Mouse (Mus musculus): ENCODE measurements at regions not wholly inside any gene's neighbourhood (a gene's known extent, or its start where the extent isn't known, plus 50 kb on each side); places are given as distances from the start of the nearest gene placed in this dataset.

DNA sequence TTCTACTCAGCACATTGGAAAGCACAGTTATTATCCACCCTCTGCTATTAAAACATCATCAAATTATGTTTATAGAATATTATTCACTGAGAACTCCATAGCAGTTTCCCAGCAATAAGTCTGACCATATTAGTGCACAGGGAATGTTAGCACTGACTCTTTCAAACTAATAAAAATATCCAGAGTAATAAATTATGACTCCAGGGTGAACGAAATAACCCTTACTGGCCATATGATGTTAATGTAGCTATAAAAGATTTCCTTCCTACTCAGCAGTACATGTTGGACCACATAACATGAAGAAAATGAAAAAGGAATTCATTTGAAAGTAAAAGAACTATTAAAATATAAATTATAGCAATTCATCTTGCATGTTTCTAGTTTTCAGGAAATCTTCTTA lies 693.0 kb upstream of the Adgrl3 start:
- Histone ChIP-seq H3K27me3 (replicated peaks) (no peaks in the 10 kb centered on the region), H3K27ac (replicated peaks) (no peak overlapping the region), H3K9ac (replicated peaks) (no peak overlapping the region), H3K4me3 (replicated peaks) (no peak overlapping the region), H3K4me2 (no peak overlapping the region), H3K9me3 (replicated peaks) (no peaks in the 10 kb centered on the region), H3K36me3 (no peaks in the 10 kb centered on the region), H3K4me1 (no peaks in the 10 kb centered on the region)
- 49% methylated on average over 1 of the region's 1 CpGs for WGBS
- ATAC-seq (ENCODE audit: low FRiP score): 0 out of 2 replicates have a peak, but pooled peaks have one; percentile 35

DNA sequence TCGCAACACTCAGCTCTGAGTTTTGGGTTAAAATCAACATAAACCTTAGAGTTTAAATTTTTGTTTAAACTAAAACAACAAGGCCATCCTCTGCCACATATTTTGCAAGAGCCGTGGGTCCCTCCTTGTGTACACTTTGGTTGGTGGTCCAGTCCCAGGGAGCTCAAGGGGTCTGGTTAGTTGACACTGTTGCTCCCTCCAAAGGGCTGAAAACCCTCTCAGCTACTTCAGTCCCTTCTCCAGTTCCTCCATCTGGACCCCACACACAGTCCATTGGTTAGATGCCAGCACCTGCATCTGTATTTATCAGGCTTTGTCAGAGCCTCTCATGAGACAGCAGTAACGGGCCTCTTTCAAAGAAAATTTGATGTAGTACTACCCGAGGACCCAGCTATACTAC lies 674.8 kb upstream of the Adgrl3 start:
- Histone ChIP-seq H3K9ac (replicated peaks) (no peak overlapping the region), H3K4me1 (no peaks in the 10 kb centered on the region), H3K9me3 (replicated peaks) (no peaks in the 10 kb centered on the region), H3K27me3 (replicated peaks) (no peaks in the 10 kb centered on the region), H3K4me2 (no peak overlapping the region), H3K27ac (replicated peaks) (no peak overlapping the region), H3K36me3 (no peaks in the 10 kb centered on the region), H3K4me3 (replicated peaks) (no peak overlapping the region)
- WGBS: 83% methylated on average over 4 of the region's 4 CpGs
- ATAC-seq (ENCODE audit: low FRiP score): no peak

DNA sequence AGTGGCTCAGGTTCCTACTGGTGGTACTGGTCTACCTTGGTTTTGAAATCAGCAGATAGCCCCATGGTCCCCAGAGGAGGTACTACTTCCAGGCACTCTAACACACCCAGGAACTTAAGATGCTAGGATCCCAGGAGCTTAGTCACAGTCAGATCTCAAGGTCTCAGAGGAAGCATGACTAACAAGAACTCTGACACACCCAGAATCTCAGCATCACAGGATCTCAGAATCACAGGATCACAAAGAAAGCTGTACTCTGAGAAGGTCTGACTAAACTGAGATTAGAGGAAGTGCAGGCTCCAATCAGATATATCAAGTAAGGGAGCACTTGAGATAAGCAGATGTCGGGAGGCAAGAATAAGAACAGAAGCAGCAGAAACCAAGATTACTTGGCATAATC lies 661.7 kb upstream of the Adgrl3 start:
- no peaks in the 10 kb centered on the region for H3K4me1 ChIP-seq
- ATAC-seq (ENCODE audit: low FRiP score): no peak
- no peak overlapping the region for H3K9ac ChIP-seq (replicated peaks)
- H3K4me2 ChIP-seq: no peak overlapping the region
- no peaks in the 10 kb centered on the region for H3K36me3 ChIP-seq
- 94% methylated on average over 1 of the region's 1 CpGs for WGBS
- no peaks in the 10 kb centered on the region for H3K9me3 ChIP-seq (replicated peaks)
- no peaks in the 10 kb centered on the region for H3K27me3 ChIP-seq (replicated peaks)
- H3K4me3 ChIP-seq (replicated peaks): no peak overlapping the region
- H3K27ac ChIP-seq (replicated peaks): no peak overlapping the region

- Histone ChIP-seq H3K4me3 (replicated peaks) (no peak overlapping the region), H3K36me3 (no peaks in the 10 kb centered on the region), H3K27me3 (replicated peaks) (no peaks in the 10 kb centered on the region), H3K9me3 (replicated peaks) (no peaks in the 10 kb centered on the region), H3K4me1 (no peaks in the 10 kb centered on the region), H3K27ac (replicated peaks) (no peak overlapping the region), H3K4me2 (no peak overlapping the region), H3K9ac (replicated peaks) (no peak overlapping the region)
- no peak for ATAC-seq (ENCODE audit: low FRiP score)
- 42% methylated on average over 3 of the region's 3 CpGs for WGBS
Observed at GRCm38 (mm10) chr5:80393656-80394055, 626.3 kb upstream of the Adgrl3 start.

DNA sequence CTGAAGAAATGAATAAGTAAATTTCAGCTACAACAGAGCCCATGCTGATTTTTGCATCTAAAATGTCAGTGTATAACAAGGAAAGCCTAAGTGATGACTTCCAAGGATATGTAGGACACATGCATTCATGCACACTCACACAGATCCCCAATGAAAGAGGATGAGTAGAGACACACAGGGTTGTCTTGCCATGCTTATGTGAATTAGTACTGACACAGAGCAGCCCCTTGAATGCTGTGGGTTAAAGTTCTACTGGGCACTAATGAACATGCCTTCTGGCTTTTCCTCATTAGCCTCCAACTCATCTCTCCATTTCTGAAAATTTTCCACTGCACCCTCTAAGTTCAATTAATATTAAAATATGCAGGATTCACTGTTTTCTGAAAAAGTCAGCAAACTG lies 617.3 kb upstream of the Adgrl3 start:
- no peaks in the 10 kb centered on the region for H3K36me3 ChIP-seq
- H3K27ac ChIP-seq (replicated peaks): no peak overlapping the region
- H3K27me3 ChIP-seq (replicated peaks): no peaks in the 10 kb centered on the region
- no peaks in the 10 kb centered on the region for H3K9me3 ChIP-seq (replicated peaks)
- H3K4me2 ChIP-seq: no peak overlapping the region
- ATAC-seq (ENCODE audit: low FRiP score): no peak
- H3K4me1 ChIP-seq: no peaks in the 10 kb centered on the region
- H3K4me3 ChIP-seq (replicated peaks): no peak overlapping the region
- H3K9ac ChIP-seq (replicated peaks): no peak overlapping the region

GRCm38 (mm10) chr5:80416116-80416515 lies 603.8 kb upstream of the Adgrl3 start:
- no peak overlapping the region for H3K4me3 ChIP-seq (replicated peaks)
- no peaks in the 10 kb centered on the region for H3K27me3 ChIP-seq (replicated peaks)
- H3K9me3 ChIP-seq (replicated peaks): no peaks in the 10 kb centered on the region
- H3K4me2 ChIP-seq: no peak overlapping the region
- H3K36me3 ChIP-seq: no peaks in the 10 kb centered on the region
- 92% methylated on average over 5 of the region's 5 CpGs for WGBS
- no peak overlapping the region for H3K9ac ChIP-seq (replicated peaks)
- ATAC-seq (ENCODE audit: low FRiP score): no peak
- H3K4me1 ChIP-seq: no peaks in the 10 kb centered on the region
- no peak overlapping the region for H3K27ac ChIP-seq (replicated peaks)

Data from neural tube, embryonic 15.5 days (tissue).